Mouse (Mus musculus) MEL (cell line): ENCODE measurements around the gene Afp.

Experiments
- BHLHE40 ChIP-seq: IDR thresholded peaks from 2 replicates; pipeline ENCODE4 v1.6.1; 2012; ENCODE audit warnings: low read depth, mild to moderate bottlenecking, inconsistent platforms, low read length, improper control_type of control experiment, borderline replicate concordance
- CTCF ChIP-seq, 3 experiments: IDR thresholded peaks in 2 of 3; conservative IDR thresholded peaks in 1 of 3; 2 replicates each; pipeline ENCODE4 v1.5.1; 2011 to 2012; ENCODE audit warnings: low read length in 3 of 3, low read depth in 2 of 3, mild to moderate bottlenecking in 2 of 3, improper control_type of control experiment in 1 of 3, inconsistent platforms in 1 of 3, mixed read lengths in 1 of 3, moderate library complexity in 1 of 3; ENCODE audit not compliant: control insufficient read depth in 1 of 3, insufficient read depth in 1 of 3, poor library complexity in 1 of 3, severe bottlenecking in 1 of 3
- EP300 ChIP-seq, 2 experiments: IDR thresholded peaks; 2 replicates each; pipeline ENCODE4 v1.6.1; 2011; ENCODE audit warnings: improper control_type of control experiment in 2 of 2, low read length in 2 of 2, low read depth in 1 of 2, mild to moderate bottlenecking in 1 of 2
- GATA1 ChIP-seq: IDR thresholded peaks from 2 replicates; pipeline ENCODE4 v1.6.1; 2011; ENCODE audit warnings: low read depth, low read length, improper control_type of control experiment
- KAT2A ChIP-seq: conservative IDR thresholded peaks from 2 replicates; pipeline ENCODE4 v1.6.1; 2012; ENCODE audit warnings: low read depth, low read length, improper control_type of control experiment, inconsistent platforms
- MAX ChIP-seq: IDR thresholded peaks from 2 replicates; pipeline ENCODE4 v1.6.1; 2011; ENCODE audit warnings: low read length, improper control_type of control experiment
- MEF2A ChIP-seq: IDR thresholded peaks from 2 replicates; pipeline ENCODE4 v1.6.1; 2014; ENCODE audit warnings: low read depth, mild to moderate bottlenecking, inconsistent platforms, low read length, improper control_type of control experiment; ENCODE audit not compliant: poor library complexity, insufficient replicate concordance, severe bottlenecking; ENCODE audit errors: extremely low read depth
- POLR2A ChIP-seq, 2 experiments: IDR thresholded peaks; 2 replicates each; pipeline ENCODE4 v1.6.1; 2011 to 2012; ENCODE audit warnings: low read length in 2 of 2, mild to moderate bottlenecking in 2 of 2, control low read depth in 1 of 2, improper control_type of control experiment in 1 of 2, low read depth in 1 of 2, moderate library complexity in 1 of 2; ENCODE audit not compliant: control insufficient read depth in 1 of 2, insufficient read depth in 1 of 2, poor library complexity in 1 of 2
- POLR2AphosphoS2 ChIP-seq: IDR thresholded peaks from 2 replicates; pipeline ENCODE4 v1.6.1; 2011; ENCODE audit warnings: low read length, improper control_type of control experiment
- TAL1 ChIP-seq: IDR thresholded peaks from 2 replicates; pipeline ENCODE4 v1.6.1; 2012; ENCODE audit warnings: mild to moderate bottlenecking, inconsistent platforms, low read length, moderate library complexity, mixed read lengths
- TCF12 ChIP-seq: IDR thresholded peaks from 2 replicates; pipeline ENCODE4 v1.6.1; 2014; ENCODE audit warnings: low read depth, mild to moderate bottlenecking, inconsistent platforms, low read length, improper control_type of control experiment, moderate library complexity
- ZC3H11A ChIP-seq: IDR thresholded peaks from 2 replicates; pipeline ENCODE4 v1.6.1; 2012; ENCODE audit warnings: low read depth, mild to moderate bottlenecking, inconsistent platforms, low read length, improper control_type of control experiment
- ZMIZ1 ChIP-seq: IDR thresholded peaks from 2 replicates; pipeline ENCODE4 v1.6.1; 2012; ENCODE audit warnings: low read depth, mild to moderate bottlenecking, inconsistent platforms, low read length, improper control_type of control experiment, moderate library complexity
- ZNF384 ChIP-seq: IDR thresholded peaks from 2 replicates; pipeline ENCODE4 v1.6.1; 2012; ENCODE audit warnings: low read depth, mild to moderate bottlenecking, inconsistent platforms, low read length, improper control_type of control experiment

- no peak for TF ChIP-seq CTCF (IDR thresholded peaks at IDR 0.05 in 2 of 3, conservative IDR thresholded peaks at IDR 0.05 in 1 of 3; ENCODE audit: control insufficient read depth in 1 of 3, insufficient read depth in 1 of 3, low read depth in 2 of 3, low read length in 3 of 3, poor library complexity in 1 of 3, severe bottlenecking in 1 of 3)
- TF ChIP-seq TCF12 = no peak
- no peak for TF ChIP-seq GATA1
- no peak for TF ChIP-seq BHLHE40
- no peak for TF ChIP-seq ZNF384
- no peak for TF ChIP-seq TAL1
- no peak for TF ChIP-seq MEF2A
- no peak for TF ChIP-seq EP300 (IDR thresholded peaks at IDR 0.05; ENCODE audit: low read depth in 1 of 2, low read length in 2 of 2)
- TF ChIP-seq ZC3H11A = no peak
- TF ChIP-seq POLR2A (IDR thresholded peaks at IDR 0.05; ENCODE audit: control insufficient read depth in 1 of 2, insufficient read depth in 1 of 2, low read depth in 1 of 2, low read length in 2 of 2, poor library complexity in 1 of 2) = no peak
- TF ChIP-seq KAT2A = no peak
- TF ChIP-seq ZMIZ1 = no peak
- no peak for TF ChIP-seq POLR2AphosphoS2
- no peak for TF ChIP-seq MAX
These were observed 3.8 kb downstream of the Afp start for GRCm38 (mm10) chr5:90494308-90494707.
